Mouse (Mus musculus) thymus, adult 2 months (tissue): ENCODE data around the gene Tnfsf9. TPM values are rescaled to one million over a fixed set of nuclear protein-coding genes. Genes with fewer than 3 reads are reported as not detected.

Source experiments
- DNase-seq: peaks from one replicate; pipeline ENCODE4 v3.0.0; 2021
- H3K27ac ChIP-seq: fragments of 200-500 bp; 2 replicates; pipeline ENCODE4 v1.5.1; 2012; ENCODE audit warnings: low read length, control low read depth; ENCODE audit not compliant: control insufficient read depth, insufficient read depth
- H3K27me3 ChIP-seq: fragments of 200-500 bp; 2 replicates; pipeline ENCODE4 v1.6.1; 2012; ENCODE audit warnings: mild to moderate bottlenecking, low read length, moderate library complexity, mixed read lengths; ENCODE audit not compliant: control insufficient read depth, insufficient read depth
- H3K36me3 ChIP-seq: fragments of 200-500 bp; 2 replicates; pipeline ENCODE4 v1.6.1; 2012; ENCODE audit warnings: mild to moderate bottlenecking, low read length, moderate library complexity; ENCODE audit not compliant: control insufficient read depth, insufficient read depth
- H3K4me1 ChIP-seq: fragments of 200-500 bp; replicated peaks from 2 replicates; pipeline ENCODE4 v1.6.1; 2012; ENCODE audit warnings: low read length; ENCODE audit not compliant: control insufficient read depth, insufficient read depth
- H3K4me3 ChIP-seq: fragments of 200-500 bp; 2 replicates; pipeline ENCODE4 v1.5.1; 2012; ENCODE audit warnings: mild to moderate bottlenecking, low read length, control low read depth, moderate library complexity; ENCODE audit not compliant: control insufficient read depth, insufficient read depth
- CTCF ChIP-seq: fragments of 200-500 bp; IDR thresholded peaks from 2 replicates; pipeline ENCODE4 v1.5.1; 2012; ENCODE audit warnings: mild to moderate bottlenecking, control low read depth, low read length, moderate library complexity, borderline replicate concordance; ENCODE audit not compliant: control insufficient read depth, poor library complexity, insufficient read depth; ENCODE audit errors: extremely low read depth
- POLR2A ChIP-seq: fragments of 200-500 bp; IDR thresholded peaks from 2 replicates; pipeline ENCODE4 v1.6.1; 2012; ENCODE audit warnings: mild to moderate bottlenecking, low read length, control low read depth, moderate library complexity; ENCODE audit not compliant: control insufficient read depth, poor library complexity, insufficient read depth; ENCODE audit errors: extremely low read depth
- WGBS: fragments of 180-500 bp; shearing (Covaris S2); methylation state at CpG from one replicate; pipeline ENCODE4 v1.1.7; 2018; 5-methylcytosine and 5-hydroxymethylcytosine counted together
- polyA plus RNA-seq: library from polyadenylated mRNA; depleted of rRNA; stranded (reverse); fragments of >200 nt; gene quantifications from 2 replicates; pipeline ENCODE4 v1.2.3, GENCODE M21; 2012

Gene Tnfsf9
- polyA plus RNA-seq, 1 experiment: 12.3 TPM

- WGBS: 23% methylated on average over 3 of the region's 3 CpGs
Observed at GRCm38 (mm10) chr17:57076916-57077315, 28.2 kb upstream of the Tnfsf9 start.

GRCm38 (mm10) chr17:57078336-57078735 lies 26.8 kb upstream of the Tnfsf9 start, which contains the start of gene Dennd1c:
Gene Dennd1c (minus strand): TSS chr17:57078514.
- no peaks in the 10 kb centered on the region; the same call in 1 of the 2 replicates for H3K36me3 ChIP-seq
- 5% methylated on average over 6 of the region's 6 CpGs for WGBS
- H3K27me3 ChIP-seq: no peaks in the 10 kb centered on the region
- peaks cover 55% of the 10 kb centered on the region for H3K4me1 ChIP-seq
- peak within 1 kb of the TSS; percentile 53 for H3K4me3 ChIP-seq
- DNase-seq: peak; percentile 85
- TF ChIP-seq CTCF (0 out of 2 replicates have a peak, but pooled peaks have one; percentile 13), POLR2A (peak; percentile 92)
- H3K27ac ChIP-seq: peak within 1 kb of the TSS; percentile 92

More at GRCm38 (mm10) chr17:57076916-57077315, 28.2 kb upstream of the Tnfsf9 start:
- no peaks in the 10 kb centered on the region; the same call in 1 of the 2 replicates for H3K36me3 ChIP-seq
- H3K27ac ChIP-seq: peak overlapping the region; percentile 41
- no peak overlapping the region; the same call in 1 of the 2 replicates for H3K4me3 ChIP-seq
- H3K4me1 ChIP-seq: peaks cover 55% of the 10 kb centered on the region
- peak; percentile 44 for DNase-seq
- TF ChIP-seq POLR2A (no peak), CTCF (no peak)
- H3K27me3 ChIP-seq: no peaks in the 10 kb centered on the region

- peaks cover 46% of the 10 kb centered on the region for H3K4me1 ChIP-seq
- WGBS: 80% methylated on average over 3 of the region's 3 CpGs
Observed at GRCm38 (mm10) chr17:57079919-57080318, 25.2 kb upstream of the Tnfsf9 start.

GRCm38 (mm10) chr17:57081234-57081842 lies 23.8 kb upstream of the Tnfsf9 start:
- no peak for TF ChIP-seq CTCF
- no peak for TF ChIP-seq POLR2A
- Histone ChIP-seq H3K27ac (no peak overlapping the region), H3K4me1 (peaks cover 41% of the 10 kb centered on the region), H3K4me3 (no peak overlapping the region), H3K36me3 (no peaks in the 10 kb centered on the region), H3K27me3 (no peaks in the 10 kb centered on the region)
- WGBS: 96% methylated on average over 31 of the region's 31 CpGs
- DNase-seq: no peak

More at GRCm38 (mm10) chr17:57079919-57080318, 25.2 kb upstream of the Tnfsf9 start:
- DNase-seq: no peak
- Histone ChIP-seq H3K4me3 (no peak overlapping the region), H3K27ac (no peak overlapping the region), H3K36me3 (no peaks in the 10 kb centered on the region), H3K27me3 (no peaks in the 10 kb centered on the region)
- TF ChIP-seq POLR2A: no peak
- TF ChIP-seq CTCF: no peak

- 95% methylated on average over 5 of the region's 5 CpGs for WGBS
- H3K36me3 ChIP-seq: no peaks in the 10 kb centered on the region
- H3K4me3 ChIP-seq: no peak overlapping the region
- H3K27me3 ChIP-seq: no peaks in the 10 kb centered on the region
- no peak for DNase-seq
- peaks cover 30% of the 10 kb centered on the region for H3K4me1 ChIP-seq
- H3K27ac ChIP-seq: no peak overlapping the region
- no peak for TF ChIP-seq CTCF
Observed at GRCm38 (mm10) chr17:57082481-57082880, 22.6 kb upstream of the Tnfsf9 start.

- no peak for DNase-seq
- TF ChIP-seq POLR2A (no peak), CTCF (no peak)
- Histone ChIP-seq H3K27me3 (no peaks in the 10 kb centered on the region), H3K27ac (no peak overlapping the region), H3K4me3 (no peak overlapping the region), H3K36me3 (no peaks in the 10 kb centered on the region), H3K4me1 (peaks cover 3% of the 10 kb centered on the region; the same call in 1 of the 2 replicates)
- 92% methylated on average over 11 of the region's 11 CpGs for WGBS
Observed at GRCm38 (mm10) chr17:57085970-57086757, 19.0 kb upstream of the Tnfsf9 start.
